Mouse (Mus musculus): Measurements from ENCODE around the gene Eif2b5.

DNA sequence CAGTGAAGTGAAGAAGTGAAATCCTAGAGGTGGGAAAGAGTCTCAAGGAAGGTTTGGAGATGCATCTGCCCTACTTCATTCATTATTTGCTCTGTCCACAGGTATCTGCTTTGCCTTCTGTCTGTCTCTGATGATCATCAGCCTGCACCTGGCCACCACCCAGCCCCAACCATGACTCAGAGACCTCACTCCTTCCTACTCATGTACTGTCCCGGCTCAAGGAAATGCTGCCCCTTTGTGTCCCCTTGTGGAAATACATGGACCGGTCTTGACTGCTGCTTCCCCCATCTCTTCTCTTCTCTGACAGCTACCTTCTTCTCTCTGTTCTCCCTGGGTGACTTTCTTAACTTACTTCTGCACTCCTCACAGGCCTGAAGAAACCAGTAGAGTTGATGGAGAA, 8.0 kb upstream of the Eif2b5 start:
- TF ChIP-seq CTCF (IDR thresholded peaks at IDR 0.05; ENCODE audit: borderline replicate concordance, extremely low read depth, insufficient read depth, insufficient read length) = 0 out of 2 replicates have a peak, but pooled peaks have one; percentile 7
- TF ChIP-seq POLR2A (IDR thresholded peaks at IDR 0.05; ENCODE audit: borderline replicate concordance, extremely low read depth, insufficient read depth, insufficient read length, poor library complexity, severe bottlenecking) = no peak

Measured in brain, embryonic 14.5 days (tissue).